Mouse (Mus musculus) right cerebral cortex, postnatal 36 days (tissue): ENCODE measurements at regions not wholly inside any gene's neighbourhood (a gene's known extent, or its start where the extent isn't known, plus 50 kb on each side); places are given as distances from the start of the nearest gene placed in this dataset.

Source experiments
- DNase-seq, 2 experiments: peaks; one replicate each; pipeline ENCODE4 v3.0.0; 2022; ENCODE audit warnings: low spot score in 2 of 2, mixed read lengths in 1 of 2

DNA sequence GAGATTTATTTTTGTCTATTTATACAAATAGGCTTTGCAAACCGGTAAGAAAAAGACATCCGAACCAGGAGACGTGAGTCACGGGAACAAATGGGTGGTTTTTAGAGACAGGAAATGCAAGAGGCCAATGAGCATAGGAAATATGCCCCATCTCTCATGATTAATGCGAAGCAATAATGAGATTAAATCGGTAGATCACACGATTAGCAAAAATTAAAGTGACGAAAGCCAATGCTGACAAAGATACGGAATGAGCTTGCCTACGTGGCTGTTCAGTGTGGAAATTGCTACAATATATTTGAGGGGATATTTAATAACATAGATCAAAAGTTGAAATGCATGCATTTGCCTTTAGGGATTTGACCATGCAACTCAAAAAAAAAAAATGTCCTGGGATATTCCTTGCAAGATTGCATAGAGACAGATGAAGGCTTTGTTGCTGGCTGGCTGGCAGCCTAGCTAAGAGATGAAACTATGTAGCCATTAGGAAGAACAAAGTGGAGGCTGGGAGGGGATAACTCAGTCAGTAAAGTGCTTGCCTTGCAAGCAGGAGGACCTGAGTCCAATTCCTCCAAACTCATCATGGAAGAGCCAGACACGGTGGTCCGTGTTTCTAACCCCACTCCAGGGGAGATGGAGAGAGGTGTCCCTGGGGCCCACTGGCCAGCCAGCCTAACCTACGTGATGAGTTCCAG is 60.2 kb upstream of the Unc5b start:
- no peak for DNase-seq

GRCm38 (mm10) chr10:60889792-60890191 is 58.4 kb upstream of the Unc5b start:
- DNase-seq: no peak

GRCm38 (mm10) chr10:60888541-60888940 is 57.2 kb upstream of the Unc5b start:
- DNase-seq: no peak

DNA sequence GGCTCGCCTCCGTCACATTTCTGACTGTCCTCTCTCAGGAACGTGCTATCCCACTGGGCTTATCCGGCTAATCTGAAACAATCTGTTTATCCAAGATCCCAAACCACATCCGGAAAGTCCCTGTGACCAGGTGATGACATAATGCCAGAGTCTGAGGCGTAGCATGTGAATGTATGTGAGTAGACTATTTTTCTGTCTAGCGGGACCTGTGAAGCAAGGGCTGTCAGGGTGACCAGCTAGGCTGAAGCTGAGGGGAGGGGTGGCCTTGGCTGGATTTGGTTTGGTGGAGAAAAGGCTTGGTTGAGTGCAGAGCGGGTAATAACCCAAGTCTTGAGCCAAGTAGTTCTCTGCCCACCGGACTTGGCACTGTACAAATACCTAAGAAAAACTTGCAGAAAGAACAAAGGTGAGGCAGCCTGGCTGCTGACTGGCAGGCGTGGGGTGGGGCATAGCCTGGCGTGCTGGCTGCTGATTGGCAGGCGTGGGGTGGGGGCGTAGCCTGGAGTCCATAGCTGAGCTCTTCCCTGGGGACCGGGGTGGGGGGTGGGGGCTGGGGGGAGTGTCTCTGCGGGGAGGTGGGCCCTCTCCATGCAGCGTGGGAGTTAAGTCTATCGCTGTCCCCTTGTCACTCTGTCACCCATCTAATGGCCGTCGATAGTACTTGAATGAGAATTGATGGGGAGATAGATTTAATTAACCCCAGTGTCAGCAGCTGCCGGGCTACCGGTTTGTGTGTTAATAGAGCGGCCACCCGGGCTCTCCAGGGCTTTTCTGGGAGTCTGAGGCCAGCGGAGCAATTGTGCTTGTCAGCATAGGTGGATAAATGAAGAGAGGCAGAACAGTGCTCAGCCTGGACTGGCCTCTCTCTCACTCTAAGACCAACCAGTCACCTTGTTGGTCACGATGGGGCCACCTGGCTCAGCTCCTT is 54.2 kb upstream of the Unc5b start:
- DNase-seq: no peak

DNA sequence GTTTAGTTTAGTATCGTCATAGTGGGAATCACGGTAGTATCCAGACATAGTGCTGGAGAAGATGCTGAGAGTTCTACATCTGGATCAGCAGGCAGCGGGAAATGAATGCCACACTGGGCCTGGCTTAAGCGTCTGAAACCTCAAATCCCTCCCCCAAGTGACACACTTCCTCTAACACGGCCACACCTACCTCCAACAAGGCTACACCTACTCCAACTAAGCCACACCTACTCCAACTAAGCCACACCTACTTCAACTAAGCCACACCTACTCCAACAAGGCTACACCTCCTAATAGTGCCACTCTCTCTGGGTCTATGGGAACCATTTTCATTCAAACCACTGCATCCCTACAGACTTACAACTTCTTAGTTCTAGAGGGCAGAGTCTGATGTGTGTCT is 53.4 kb upstream of the Unc5b start:
- no peak for DNase-seq
